Mouse (Mus musculus): Measurements from ENCODE around the gene Adgrv1.

DNA sequence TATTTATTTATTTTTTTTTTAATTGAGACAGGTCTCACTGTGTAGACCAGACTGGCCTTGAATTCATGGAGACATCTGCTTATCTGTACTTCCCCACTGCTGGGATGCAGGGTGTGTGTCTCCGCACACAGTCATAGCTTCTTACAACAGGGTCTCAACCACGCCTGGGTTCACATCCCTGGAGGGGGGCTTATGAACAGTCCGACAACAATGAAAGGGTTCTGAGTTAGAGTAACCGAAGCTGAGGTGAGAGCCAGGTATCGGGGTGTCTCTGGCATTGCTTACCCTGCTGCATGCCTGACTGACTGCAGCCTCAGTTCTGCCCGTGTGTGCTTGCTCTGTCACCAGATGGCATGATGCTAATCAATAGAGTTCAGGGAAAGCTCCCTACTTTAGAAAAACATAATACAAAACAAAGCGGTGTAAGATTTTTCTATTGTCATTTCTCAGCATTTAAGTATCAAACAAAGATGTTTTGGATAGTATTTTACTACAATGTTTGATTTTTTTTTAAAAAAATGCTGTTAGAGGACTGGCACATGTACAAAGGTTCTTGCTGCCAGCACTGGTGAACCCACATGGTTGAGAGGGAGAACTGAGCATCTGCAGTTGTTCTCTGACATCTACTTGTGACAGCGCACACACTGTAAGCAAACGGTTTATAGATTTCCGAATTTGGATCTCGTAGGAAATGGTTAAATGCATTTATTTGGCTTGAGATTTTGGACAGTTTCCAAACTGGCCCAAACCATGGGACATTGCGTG is 30.8 kb upstream of the Adgrv1 start:
- no peak for TF ChIP-seq CTCF (IDR thresholded peaks at IDR 0.05; ENCODE audit: extremely low read depth, insufficient read length, insufficient replicate concordance, low read depth, low read length)
- no peak for TF ChIP-seq POLR2A (IDR thresholded peaks at IDR 0.05; ENCODE audit: low read depth, low read length)
